Mouse (Mus musculus): ENCODE data around the gene Elk4.

Gene Elk4

GRCm38 (mm10) chr1:131983806-131984205 lies 23.6 kb upstream of the Elk4 start:
- no peak for DNase-seq (ENCODE audit: low read depth, low spot score)

GRCm38 (mm10) chr1:131987432-131987831 lies 20.0 kb upstream of the Elk4 start:
- DNase-seq (ENCODE audit: low read depth, low spot score): no peak

GRCm38 (mm10) chr1:131989476-131989875 lies 17.9 kb upstream of the Elk4 start:
- DNase-seq (ENCODE audit: low read depth, low spot score): no peak

- DNase-seq (ENCODE audit: low read depth, low spot score): no peak
Measured at GRCm38 (mm10) chr1:131990083-131990760, 17.2 kb upstream of the Elk4 start.

GRCm38 (mm10) chr1:131992561-131993001 lies 14.8 kb upstream of the Elk4 start:
- DNase-seq (ENCODE audit: low read depth, low spot score): no peak

GRCm38 (mm10) chr1:131993169-131994040 lies 14.0 kb upstream of the Elk4 start:
- DNase-seq (ENCODE audit: low read depth, low spot score): peak; percentile 28

GRCm38 (mm10) chr1:131995062-131995461 lies 12.3 kb upstream of the Elk4 start:
- DNase-seq (ENCODE audit: low read depth, low spot score): peak; percentile 79

- DNase-seq (ENCODE audit: low read depth, low spot score): peak; percentile 61
Measured at GRCm38 (mm10) chr1:132000506-132000905, 6.9 kb upstream of the Elk4 start.

- DNase-seq (ENCODE audit: low read depth, low spot score): peak; percentile 10
Measured at GRCm38 (mm10) chr1:132001880-132002330, 5.5 kb upstream of the Elk4 start.

GRCm38 (mm10) chr1:132003111-132003510 lies 4.3 kb upstream of the Elk4 start:
- no peak for DNase-seq (ENCODE audit: low read depth, low spot score)

GRCm38 (mm10) chr1:132003817-132004216 lies 3.6 kb upstream of the Elk4 start:
- peak; percentile 84 for DNase-seq (ENCODE audit: low read depth, low spot score)

GRCm38 (mm10) chr1:132004574-132005180 lies 2.7 kb upstream of the Elk4 start:
- no peak for DNase-seq (ENCODE audit: low read depth, low spot score)

- peak; percentile 9 for DNase-seq (ENCODE audit: low read depth, low spot score)
Measured at GRCm38 (mm10) chr1:132005466-132005865, 1.9 kb upstream of the Elk4 start.

- peak; percentile 62 for DNase-seq (ENCODE audit: low read depth, low spot score)
Measured at GRCm38 (mm10) chr1:132006046-132006445, 1.4 kb upstream of the Elk4 start.

GRCm38 (mm10) chr1:132006721-132007120 lies 686 bp upstream of the Elk4 start:
- no peak for DNase-seq (ENCODE audit: low read depth, low spot score)

GRCm38 (mm10) chr1:132007828-132008827 lies 721 bp downstream of the Elk4 start:
- DNase-seq (ENCODE audit: low read depth, low spot score): peak; percentile 95

- peak; percentile 75 for DNase-seq (ENCODE audit: low read depth, low spot score)
Measured at GRCm38 (mm10) chr1:132008881-132009644, 1.7 kb downstream of the Elk4 start.

- peak; percentile 93 for DNase-seq (ENCODE audit: low read depth, low spot score)
Measured at GRCm38 (mm10) chr1:132010632-132011501, 3.5 kb downstream of the Elk4 start.

- DNase-seq (ENCODE audit: low read depth, low spot score): peak; percentile 85
Measured at GRCm38 (mm10) chr1:132011785-132012184, 4.4 kb downstream of the Elk4 start.
